Mouse (Mus musculus) spleen, adult 2 months (tissue): Measurements from ENCODE around the gene Samd15. TPM values are rescaled to one million over a fixed set of nuclear protein-coding genes. Genes with fewer than 3 reads are reported as not detected.

Experiments used
- DNase-seq, 2 experiments: peaks; one replicate each; pipeline versions ENCODE4 v3.0.0 to v3.0.0-alpha.2; 2012 to 2021; ENCODE audit warnings: low spot score in 2 of 2, low read depth in 1 of 2
- H3K27ac ChIP-seq: fragments of 200-500 bp; 2 replicates; pipeline ENCODE4 v1.5.1; 2012; ENCODE audit warnings: low read length, inconsistent platforms; ENCODE audit not compliant: insufficient read depth
- H3K27me3 ChIP-seq: fragments of 200-500 bp; 2 replicates; pipeline ENCODE4 v1.6.1; 2012; ENCODE audit warnings: mild to moderate bottlenecking, moderate library complexity, low read length, inconsistent platforms; ENCODE audit not compliant: control insufficient read depth, insufficient read depth
- H3K36me3 ChIP-seq: fragments of 200-500 bp; 2 replicates; pipeline ENCODE4 v1.6.1; 2012; ENCODE audit warnings: mild to moderate bottlenecking, low read length, inconsistent platforms; ENCODE audit not compliant: control insufficient read depth, insufficient read depth
- H3K4me1 ChIP-seq: fragments of 200-500 bp; 2 replicates; pipeline ENCODE4 v1.6.1; 2011; ENCODE audit warnings: inconsistent platforms; ENCODE audit not compliant: control insufficient read depth, insufficient read depth, insufficient read length
- H3K4me3 ChIP-seq: fragments of 200-500 bp; 2 replicates; pipeline ENCODE4 v1.5.1; 2011; ENCODE audit warnings: mild to moderate bottlenecking, inconsistent platforms; ENCODE audit not compliant: insufficient read depth, insufficient read length; ENCODE audit errors: extremely low read depth
- CTCF ChIP-seq: fragments of 200-500 bp; IDR thresholded peaks from 2 replicates; pipeline ENCODE4 v1.5.1; 2011; ENCODE audit warnings: mild to moderate bottlenecking, inconsistent platforms; ENCODE audit not compliant: insufficient read depth, insufficient read length, insufficient replicate concordance; ENCODE audit errors: extremely low read depth
- POLR2A ChIP-seq: fragments of 200-500 bp; IDR thresholded peaks from 2 replicates; pipeline ENCODE4 v1.6.1; 2011; ENCODE audit warnings: low read depth, low read length, inconsistent platforms
- WGBS: fragments of 180-500 bp; shearing (Covaris S2); methylation state at CpG from one replicate; pipeline ENCODE4 v1.1.7; 2018; 5-methylcytosine and 5-hydroxymethylcytosine counted together
- polyA plus RNA-seq: library from polyadenylated mRNA; depleted of rRNA; stranded (reverse); fragments of >200 nt; gene quantifications from 2 replicates; pipeline ENCODE4 v1.2.3, GENCODE M21; 2012; rRNA removed

Gene Samd15
- polyA plus RNA-seq, 1 experiment, result 0.43 TPM

- no peaks in the 10 kb centered on the region for H3K27me3 ChIP-seq
- H3K4me1 ChIP-seq, result no peaks in the 10 kb centered on the region
- H3K4me3 ChIP-seq, result no peak overlapping the region
- TF ChIP-seq POLR2A, result no peak
- no peak for TF ChIP-seq CTCF
- no peak overlapping the region for H3K27ac ChIP-seq
- no peaks in the 10 kb centered on the region for H3K36me3 ChIP-seq
- no peak for DNase-seq
Observed at GRCm38 (mm10) chr12:87230379-87230895, 30.9 kb downstream of the Samd15 start.

GRCm38 (mm10) chr12:87236882-87237483 is 37.5 kb downstream of the Samd15 start:
- 18% methylated on average over 5 of the region's 5 CpGs for WGBS
- peaks cover 22% of the 10 kb centered on the region for H3K36me3 ChIP-seq
- H3K27ac ChIP-seq, result peak overlapping the region; percentile 91
- no peaks in the 10 kb centered on the region for H3K27me3 ChIP-seq
- DNase-seq, result peak in 1 of 2 experiments; percentile 44
- peaks cover 4% of the 10 kb centered on the region; the same call in 1 of the 2 replicates for H3K4me1 ChIP-seq
- no peak for TF ChIP-seq POLR2A
- no peak for TF ChIP-seq CTCF
- no peak overlapping the region for H3K4me3 ChIP-seq

DNA sequence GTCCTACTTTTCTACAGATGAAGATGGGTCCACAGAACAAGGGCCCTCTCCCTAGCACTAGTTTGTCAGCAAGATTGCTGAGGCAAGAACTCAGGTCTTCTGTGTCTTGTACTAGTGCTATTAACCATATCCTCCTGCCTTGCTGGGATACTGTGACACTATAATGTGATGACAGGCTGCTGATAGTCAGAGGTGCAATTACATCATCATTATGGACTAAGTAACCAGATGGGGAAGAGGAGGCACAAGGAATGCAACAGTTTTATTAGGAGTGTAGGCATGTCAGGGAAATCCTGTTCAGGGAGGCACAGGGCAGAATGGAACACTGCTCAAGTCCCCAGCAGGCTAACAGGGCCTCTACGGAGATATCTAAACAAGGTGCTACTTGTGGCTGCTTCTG is 39.1 kb downstream of the Samd15 start, which contains the start of gene Noxred1:
TSS of gene Noxred1 (minus strand) at position 101 of the 400 bp plus-strand sequence.
- H3K27ac ChIP-seq, result peak within 1 kb of the TSS; percentile 91
- no peaks in the 10 kb centered on the region for H3K27me3 ChIP-seq
- WGBS, result 94% methylated on average over 1 of the region's 1 CpGs
- peaks cover 4% of the 10 kb centered on the region; the same call in 1 of the 2 replicates for H3K4me1 ChIP-seq
- TF ChIP-seq POLR2A, result no peak
- TF ChIP-seq CTCF, result no peak
- DNase-seq, result no peak
- H3K36me3 ChIP-seq, result peaks cover 25% of the 10 kb centered on the region
- H3K4me3 ChIP-seq, result no peak within 1 kb of the TSS

DNA sequence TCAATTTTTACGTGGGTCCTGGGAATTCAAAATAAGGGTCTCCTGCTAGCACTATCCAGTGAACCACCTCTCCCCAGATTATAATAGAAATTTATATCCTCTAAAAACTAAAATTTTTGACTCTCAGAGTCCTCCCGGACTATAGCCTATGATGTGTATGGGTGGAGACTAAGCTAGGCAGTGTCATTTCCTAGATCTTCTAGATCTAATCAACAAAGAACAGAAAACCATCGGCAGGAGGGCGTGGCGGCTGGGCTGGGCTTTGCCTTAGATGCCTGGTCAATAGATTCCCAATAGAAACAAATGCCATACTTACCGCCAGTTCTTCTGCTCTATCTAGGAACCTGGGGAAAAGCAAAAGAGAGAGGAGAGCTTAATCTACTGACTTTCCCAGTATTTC is 50.6 kb downstream of the Samd15 start:
- Histone ChIP-seq H3K4me1 (no peaks in the 10 kb centered on the region), H3K27me3 (no peaks in the 10 kb centered on the region), H3K36me3 (peaks cover 43% of the 10 kb centered on the region), H3K4me3 (no peak overlapping the region), H3K27ac (no peak overlapping the region)
- DNase-seq, result no peak
- 84% methylated on average over 6 of the region's 6 CpGs for WGBS
- TF ChIP-seq POLR2A (no peak), CTCF (no peak)

- no peak for DNase-seq
- no peaks in the 10 kb centered on the region for H3K4me1 ChIP-seq
- TF ChIP-seq CTCF, result no peak
- no peak for TF ChIP-seq POLR2A
- peaks cover 40% of the 10 kb centered on the region for H3K36me3 ChIP-seq
- whole genome bisulfite sequencing, result 96% methylated on average over 6 of the region's 6 CpGs
- no peak overlapping the region for H3K27ac ChIP-seq
- no peaks in the 10 kb centered on the region for H3K27me3 ChIP-seq
- H3K4me3 ChIP-seq, result no peak overlapping the region
Observed at GRCm38 (mm10) chr12:87253878-87254277, 54.4 kb downstream of the Samd15 start.

DNA sequence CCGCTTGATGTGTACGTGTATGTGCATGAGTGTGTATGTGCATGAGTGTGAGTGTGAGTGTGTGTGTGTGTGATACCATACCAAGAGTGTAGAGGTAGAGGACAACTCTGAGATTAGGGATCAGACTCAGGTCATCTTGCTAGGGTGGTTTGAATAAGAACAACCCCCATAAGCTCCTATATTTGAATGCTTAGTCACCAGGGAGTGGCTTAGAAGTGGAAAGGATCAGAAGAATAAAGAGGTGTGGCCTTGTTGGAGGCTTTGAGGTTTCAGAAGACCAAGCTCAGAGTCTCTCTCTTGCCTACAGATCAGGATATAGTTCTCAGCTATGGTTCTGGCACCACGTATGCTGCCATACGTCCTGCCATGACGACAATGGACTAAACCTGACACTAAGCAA is 57.1 kb downstream of the Samd15 start:
- no peaks in the 10 kb centered on the region for H3K4me1 ChIP-seq
- no peak for DNase-seq
- peaks cover 32% of the 10 kb centered on the region for H3K36me3 ChIP-seq
- H3K27ac ChIP-seq, result no peak overlapping the region
- 95% methylated on average over 5 of the region's 5 CpGs for WGBS
- no peak for TF ChIP-seq CTCF
- TF ChIP-seq POLR2A, result no peak
- no peak overlapping the region for H3K4me3 ChIP-seq
- H3K27me3 ChIP-seq, result no peaks in the 10 kb centered on the region

- Histone ChIP-seq H3K27ac (no peak overlapping the region), H3K36me3 (peaks cover 19% of the 10 kb centered on the region), H3K4me1 (no peaks in the 10 kb centered on the region), H3K27me3 (no peaks in the 10 kb centered on the region), H3K4me3 (no peak overlapping the region)
- WGBS, result 96% methylated on average over 8 of the region's 8 CpGs
- no peak for DNase-seq
- TF ChIP-seq POLR2A (no peak), CTCF (no peak)
Observed at GRCm38 (mm10) chr12:87260562-87260961, 61.0 kb downstream of the Samd15 start.

Other genes with a start within 250 kb of the Samd15 start
- gene Zdhhc22, start 209.3 kb upstream of the Samd15 start, polyA plus RNA-seq, result not detected in 2 replicates
- 0.80 and 1.2 TPM in 2 replicates for gene Tmem63c, start 178.4 kb upstream of the Samd15 start, polyA plus RNA-seq
- 0.32 and 0.34 TPM in 2 replicates for gene Ngb, start 97.2 kb upstream of the Samd15 start, polyA plus RNA-seq
- 10.8 and 11.4 TPM in 2 replicates for gene Gstz1, start 52.6 kb upstream of the Samd15 start, polyA plus RNA-seq
- 5.2 and 5.9 TPM in 2 replicates for gene Pomt2, start 51.8 kb upstream of the Samd15 start, polyA plus RNA-seq
- 7.4 TPM in 2 replicates for gene Tmed8, start 731 bp downstream of the Samd15 start, polyA plus RNA-seq
- 2.7 and 3.7 TPM in 2 replicates for gene Noxred1, start 39.0 kb downstream of the Samd15 start, polyA plus RNA-seq
- gene Vipas39, start 66.5 kb downstream of the Samd15 start, polyA plus RNA-seq, result 17.1 and 17.5 TPM in 2 replicates
- gene Ahsa1, start 66.8 kb downstream of the Samd15 start, polyA plus RNA-seq, result 39.7 and 41.5 TPM in 2 replicates
- 0.07 and 0.21 TPM in 2 replicates for gene Ism2, start 100.0 kb downstream of the Samd15 start, polyA plus RNA-seq
- gene Sptlc2, start 188.6 kb downstream of the Samd15 start, polyA plus RNA-seq, result 6.1 and 7.5 TPM in 2 replicates
- gene Slirp, start 244.2 kb downstream of the Samd15 start, polyA plus RNA-seq, result 4.4 and 4.8 TPM in 2 replicates
- 17.0 and 17.5 TPM in 2 replicates for gene Alkbh1, start 244.3 kb downstream of the Samd15 start, polyA plus RNA-seq